Mouse (Mus musculus): ENCODE results near the gene Ddhd1.

- TF ChIP-seq CTCF (IDR thresholded peaks at IDR 0.05; ENCODE audit: borderline replicate concordance, extremely low read depth, insufficient read depth, insufficient read length) (no peak), POLR2A (IDR thresholded peaks at IDR 0.05; ENCODE audit: borderline replicate concordance, extremely low read depth, insufficient read depth, insufficient read length, poor library complexity, severe bottlenecking) (no peak)
Observed at GRCm38 (mm10) chr14:45593261-45593660, 64.7 kb downstream of the Ddhd1 start.
